Comparison of ENCODE assay signal across 19 mouse cellular contexts in the genomic region with DNA sequence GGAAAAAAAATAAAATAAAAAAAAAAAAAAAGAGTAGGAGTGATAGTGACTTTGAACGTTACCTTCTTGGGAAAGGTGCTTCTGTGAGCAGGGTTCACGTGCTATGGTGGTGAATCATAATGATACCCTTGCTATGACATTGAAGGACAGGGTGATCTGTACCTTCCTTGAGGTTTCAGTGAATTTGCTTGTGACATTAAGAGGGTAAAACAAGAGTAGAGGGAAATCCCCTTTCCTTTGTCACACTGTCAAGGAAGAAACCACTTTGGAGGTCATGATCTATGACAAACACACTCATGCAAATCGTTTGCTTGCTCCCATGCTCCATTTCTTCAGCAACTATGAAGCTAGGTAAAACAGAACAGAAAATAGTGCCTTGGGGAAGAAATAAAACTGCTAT.
DNase-seq lines count a peak whose midpoint lies in the region; ATAC-seq and TF ChIP-seq lines count a peak whose summit lies in the region.
"Had no signal": no experiment of that assay in that cellular context is flagged by ENCODE, and none has a peak within 500 bp of the region (broad histone marks: within the 10 kb centered on the region; RNA-seq: fewer than 3 reads in every experiment).

No protein-coding gene starts in this region.

- in situ Hi-C loops in CH12.LX (cut with MboI; ENCODE audit: low pct_ligation_motif_present, low pct_unique_long_range_greater_than_20kb, low sequenced_read_pairs): loop anchor here (10.0 kb wide), 1 partner anchor 102 kb away; no protein-coding TSS in a partner anchor

- H3K4me3 ChIP-seq in CH12.LX (replicated peaks in 1 of 3; ENCODE audit: low read depth in 2 of 3, low read length in 2 of 3, poor library complexity in 1 of 3): no peak overlapping the region
- H3K4me3 ChIP-seq in embryonic facial prominence, embryonic 10.5 days: no peak overlapping the region
- H3K4me3 ChIP-seq: heart, embryonic 15.5 days; hindbrain, embryonic 10.5 days had no signal

- TF ChIP-seq RAD21 in CH12.LX (IDR thresholded peaks at IDR 0.05; ENCODE audit: low read depth, low read length): peak; percentile 21

- peaks cover 18 to 70% of the 10 kb centered on the region in 2 experiments for H3K4me1 ChIP-seq in CH12.LX (ENCODE audit: control insufficient read depth in 1 of 2, insufficient read depth in 2 of 2)
- H3K4me1 ChIP-seq in embryonic facial prominence, embryonic 10.5 days: peaks cover 19% of the 10 kb centered on the region
- H3K4me1 ChIP-seq: heart, embryonic 15.5 days had no signal

- 85% methylated on average over 3 of the region's 3 CpGs for WGBS in embryonic facial prominence, embryonic 10.5 days

- no peak for TF ChIP-seq CTCF in CH12.LX (conservative IDR thresholded peaks at IDR 0.05 in 1 of 2, IDR thresholded peaks at IDR 0.05 in 1 of 2; ENCODE audit: low read depth in 2 of 2, low read length in 2 of 2)

- H3K36me3 ChIP-seq in CH12.LX (replicated peaks in 1 of 2; ENCODE audit: control insufficient read depth in 1 of 2, insufficient read depth in 1 of 2, low read length in 1 of 2): no peaks in the 10 kb centered on the region
- no peaks in the 10 kb centered on the region for H3K36me3 ChIP-seq in splenic B cell, adult 2 months (ENCODE audit: control insufficient read depth, insufficient read depth, low read length, poor library complexity, severe bottlenecking)
- no peaks in the 10 kb centered on the region for H3K36me3 ChIP-seq in embryonic facial prominence, embryonic 10.5 days (replicated peaks)
- H3K36me3 ChIP-seq: heart, embryonic 15.5 days; hindbrain, embryonic 10.5 days had no signal

- TF ChIP-seq POLR2A in CH12.LX (IDR thresholded peaks at IDR 0.05; ENCODE audit: low read depth, low read length): no peak

- no peaks in the 10 kb centered on the region for H3K79me2 ChIP-seq in CH12.LX (replicated peaks; ENCODE audit: control insufficient read depth, extremely low read depth, insufficient read depth, poor library complexity, severe bottlenecking)

- TF ChIP-seq EP300 in CH12.LX (IDR thresholded peaks at IDR 0.05; ENCODE audit: low read length): peak; percentile 97

- dilution Hi-C loops in CH12.LX (cut with MboI; ENCODE audit: extremely low pct_ligation_motif_present, extremely low pct_unique_long_range_greater_than_20kb, low sequenced_read_pairs): no loop called here

- peak; percentile 75 for DNase-seq in CD4-positive helper T cell, adult 2 months (ENCODE audit: low read depth, low spot score)
- peak; percentile 97 for DNase-seq in CH12.LX (ENCODE audit: extremely low read depth)
- DNase-seq in splenic B cell, adult 2 months (ENCODE audit: low read depth, low spot score): peak; percentile 88
- DNase-seq in urinary bladder, postnatal 36 days (ENCODE audit: low spot score in 2 of 2): no peak
- DNase-seq in embryonic facial prominence, embryonic 10.5 days (ENCODE audit: low spot score): no peak
- DNase-seq: adrenal gland, postnatal 10 days; cerebellum, adult 11 months; cerebellum, adult 8-10 months; cerebellum, postnatal 14 days; gastrocnemius, postnatal 36 days; heart, adult 18-20 months had no signal

- H3K9me3 ChIP-seq in CH12.LX (replicated peaks; ENCODE audit: low read length): no peaks in the 10 kb centered on the region
- H3K9me3 ChIP-seq in embryonic facial prominence, embryonic 10.5 days: no peaks in the 10 kb centered on the region
- H3K9me3 ChIP-seq: heart, embryonic 15.5 days; hindbrain, embryonic 10.5 days had no signal

- H3K27ac ChIP-seq in CH12.LX (ENCODE audit: insufficient read depth, low read depth): no peak overlapping the region
- no peak overlapping the region for H3K27ac ChIP-seq in embryonic facial prominence, embryonic 10.5 days (replicated peaks)
- H3K27ac ChIP-seq: heart, embryonic 15.5 days; hindbrain, embryonic 10.5 days; hindbrain, embryonic 14.5 days had no signal

- no peak overlapping the region for H3K9ac ChIP-seq in CH12.LX (ENCODE audit: insufficient read depth, low read depth)
- H3K9ac ChIP-seq: heart, embryonic 15.5 days; hindbrain, embryonic 14.5 days had no signal

- peak; percentile 94 for ATAC-seq in inflammation-experienced regulatory T-cells, adult 6 months
- ATAC-seq in granulocyte monocyte progenitor cell, adult 5-6 weeks (replicated peaks; ENCODE audit: poor library complexity, severe bottlenecking): no peak
- ATAC-seq: forebrain, embryonic 14.5 days; intestine, postnatal 0 days had no signal

- no peak overlapping the region; the same call in 1 of the 2 replicates for H3K4me2 ChIP-seq in CH12.LX (ENCODE audit: insufficient read depth, low read depth, poor library complexity, severe bottlenecking)
- H3K4me2 ChIP-seq: heart, embryonic 11.5 days; heart, embryonic 15.5 days; hindbrain, embryonic 14.5 days had no signal

- H3K27me3 ChIP-seq in CH12.LX (replicated peaks): no peaks in the 10 kb centered on the region
- H3K27me3 ChIP-seq in splenic B cell, adult 2 months (ENCODE audit: control insufficient read depth, insufficient read depth, low read length, poor library complexity, severe bottlenecking): no peaks in the 10 kb centered on the region
- no peaks in the 10 kb centered on the region for H3K27me3 ChIP-seq in embryonic facial prominence, embryonic 10.5 days (replicated peaks; ENCODE audit: low read depth, poor library complexity, severe bottlenecking)
- H3K27me3 ChIP-seq: heart, embryonic 15.5 days had no signal

TF ChIP-seq in CH12.LX, 34 proteins besides CTCF, POLR2A, EP300 and RAD21:
- TF ChIP-seq ZKSCAN1 (IDR thresholded peaks at IDR 0.05; ENCODE audit: borderline replicate concordance, low read depth, low read length): no peak
- TF ChIP-seq JUND (conservative IDR thresholded peaks at IDR 0.05; ENCODE audit: low read depth, low read length): peak; percentile 96
- TF ChIP-seq USF2 (conservative IDR thresholded peaks at IDR 0.05; ENCODE audit: low read depth, low read length): no peak
- no peak for TF ChIP-seq NELFE (IDR thresholded peaks at IDR 0.05; ENCODE audit: low read depth, low read length)
- TF ChIP-seq SMC3 (IDR thresholded peaks at IDR 0.05; ENCODE audit: low read depth, low read length): no peak
- TF ChIP-seq MEF2A (IDR thresholded peaks at IDR 0.05; ENCODE audit: borderline replicate concordance, low read depth, low read length): peak; percentile 94
- peak; percentile 75 for TF ChIP-seq ZNF384 (IDR thresholded peaks at IDR 0.05; ENCODE audit: low read depth, low read length)
- no peak for TF ChIP-seq ZC3H11A (IDR thresholded peaks at IDR 0.05; ENCODE audit: low read depth, low read length)
- TF ChIP-seq GABPA (IDR thresholded peaks at IDR 0.05; ENCODE audit: insufficient replicate concordance, low read depth, low read length): no peak
- peak; percentile 86 for TF ChIP-seq MAX (IDR thresholded peaks at IDR 0.05; ENCODE audit: low read length)
- TF ChIP-seq IRF4 (IDR thresholded peaks at IDR 0.05; ENCODE audit: low read depth, low read length): peak; percentile 97
- peak; percentile 77; the same call in 1 of the 2 replicates for TF ChIP-seq MAFK (IDR thresholded peaks at IDR 0.05; ENCODE audit: insufficient replicate concordance, low read length)
- no peak for TF ChIP-seq POLR2AphosphoS2 (IDR thresholded peaks at IDR 0.05; ENCODE audit: low read depth, low read length)
- TF ChIP-seq CHD1 (IDR thresholded peaks at IDR 0.05; ENCODE audit: low read depth, low read length): no peak
- TF ChIP-seq NRF1 (IDR thresholded peaks at IDR 0.05; ENCODE audit: low read depth, low read length): no peak
- TF ChIP-seq ETS1 (conservative IDR thresholded peaks at IDR 0.05; ENCODE audit: low read depth, low read length): peak; percentile 98
- 0 out of 2 replicates have a peak, but pooled peaks have one; percentile 55 for TF ChIP-seq E2F4 (IDR thresholded peaks at IDR 0.05; ENCODE audit: insufficient replicate concordance, low read depth, low read length)
- TF ChIP-seq MAZ (IDR thresholded peaks at IDR 0.05; ENCODE audit: low read depth, low read length): no peak
- no peak; the same call in 1 of the 2 replicates for TF ChIP-seq RCOR1 (conservative IDR thresholded peaks at IDR 0.05; ENCODE audit: low read depth, low read length)
- peak; percentile 43; the same call in 1 of the 2 replicates for TF ChIP-seq ELF1 (IDR thresholded peaks at IDR 0.05; ENCODE audit: low read depth, low read length)
- TF ChIP-seq CHD2 (IDR thresholded peaks at IDR 0.05; ENCODE audit: low read length): peak; percentile 62; the same call in 1 of the 2 replicates
- no peak for TF ChIP-seq ZMIZ1 (IDR thresholded peaks at IDR 0.05; ENCODE audit: low read depth, low read length)
- TF ChIP-seq HCFC1 (IDR thresholded peaks at IDR 0.05; ENCODE audit: low read depth, low read length): 0 out of 2 replicates have a peak, but pooled peaks have one; percentile 20
- TF ChIP-seq KAT2A (IDR thresholded peaks at IDR 0.05; ENCODE audit: insufficient replicate concordance, low read length): no peak
- no peak for TF ChIP-seq UBTF (IDR thresholded peaks at IDR 0.05; ENCODE audit: low read depth, low read length)
- TF ChIP-seq TBP (conservative IDR thresholded peaks at IDR 0.05; ENCODE audit: low read depth, low read length): no peak; the same call in 1 of the 2 replicates
- peak; percentile 77; the same call in 1 of the 2 replicates for TF ChIP-seq TCF12 (IDR thresholded peaks at IDR 0.05; ENCODE audit: low read depth, low read length)
- TF ChIP-seq USF1 (IDR thresholded peaks at IDR 0.05; ENCODE audit: low read depth, low read length): no peak
- TF ChIP-seq BHLHE40 (IDR thresholded peaks at IDR 0.05; ENCODE audit: low read depth, low read length): peak; percentile 98
- peak; percentile 91 for TF ChIP-seq MYC (IDR thresholded peaks at IDR 0.05; ENCODE audit: low read depth, low read length)
- no peak; the same call in 1 of the 2 replicates for TF ChIP-seq MXI1 (IDR thresholded peaks at IDR 0.05; ENCODE audit: low read depth, low read length)
- TF ChIP-seq PAX5 (IDR thresholded peaks at IDR 0.05; ENCODE audit: low read length): no peak
- TF ChIP-seq SIN3A (IDR thresholded peaks at IDR 0.05; ENCODE audit: low read length): peak; percentile 82; the same call in 1 of the 2 replicates
- TF ChIP-seq JUN (IDR thresholded peaks at IDR 0.05; ENCODE audit: insufficient read depth, low read depth, low read length): peak; percentile 88

Comparison
In these comparisons a context has a peak if more than half of its experiments do, and no peak if none do; other contexts are left out.
1. DNase-seq: peak in CD4-positive helper T cell, adult 2 months (single experiment), CH12.LX (single experiment) and splenic B cell, adult 2 months (single experiment); none in urinary bladder, postnatal 36 days (0 of 2) and embryonic facial prominence, embryonic 10.5 days (single experiment).